Mouse (Mus musculus): ENCODE results near the gene Nox1. TPM values are rescaled to one million over a fixed set of nuclear protein-coding genes. Genes with fewer than 3 reads are reported as not detected.

Gene Nox1
- polyA plus RNA-seq, 1 experiment from 2014 or later, result 0.45 TPM

Small RNA genes lying within 50 kb of the gene (microRNA-seq; reads per million reads assigned to microRNA genes)
- gene Mir3112, result not detected

Other genes starting within 250 kb of the Nox1 start
- gene Sytl4, start 240.1 kb downstream of the Nox1 start, polyA plus RNA-seq (2014; fragmentation: Nextera tagmentation; extraction: Ambion mirVana), result 5.3 and 6.5 TPM in 2 replicates
- gene Cstf2, start 162.8 kb downstream of the Nox1 start, polyA plus RNA-seq (2014; fragmentation: Nextera tagmentation; extraction: Ambion mirVana), result 47.3 and 49.5 TPM in 2 replicates
- 0.30 and 0.53 TPM in 2 replicates for gene Xkrx, start 59.9 kb downstream of the Nox1 start, polyA plus RNA-seq (2014; fragmentation: Nextera tagmentation; extraction: Ambion mirVana)
- not detected in 2 replicates for gene Arl13a, start 34.5 kb downstream of the Nox1 start, polyA plus RNA-seq (2014; fragmentation: Nextera tagmentation; extraction: Ambion mirVana)
- gene Trmt2b, start 55.0 kb upstream of the Nox1 start, polyA plus RNA-seq (2014; fragmentation: Nextera tagmentation; extraction: Ambion mirVana), result 26.5 TPM in 2 replicates
- 5.1 and 5.3 TPM in 2 replicates for gene Tmem35a, start 73.3 kb upstream of the Nox1 start, polyA plus RNA-seq (2014; fragmentation: Nextera tagmentation; extraction: Ambion mirVana)
- gene Cenpi, start 86.1 kb upstream of the Nox1 start, polyA plus RNA-seq (2014; fragmentation: Nextera tagmentation; extraction: Ambion mirVana), result 35.0 and 40.0 TPM in 2 replicates
- gene Drp2, start 182.6 kb upstream of the Nox1 start, polyA plus RNA-seq (2014; fragmentation: Nextera tagmentation; extraction: Ambion mirVana), result 2.2 and 2.8 TPM in 2 replicates

All from stomach, embryonic 14.5 days (tissue).